Mouse (Mus musculus) spleen, postnatal 36 days (tissue): Measurements from ENCODE around the gene Unc93a.
"Not testable (repeated sequence)": the region's sequence is repeated elsewhere in the genome, so short reads cannot be mapped to it uniquely, and the experiment has no call there.

ENCODE experiments used
- DNase-seq, 2 experiments: peaks; one replicate each; pipeline ENCODE4 v3.0.0; 2022; ENCODE audit warnings: low spot score in 2 of 2, mixed read lengths in 1 of 2

The Unc93a gene

DNA sequence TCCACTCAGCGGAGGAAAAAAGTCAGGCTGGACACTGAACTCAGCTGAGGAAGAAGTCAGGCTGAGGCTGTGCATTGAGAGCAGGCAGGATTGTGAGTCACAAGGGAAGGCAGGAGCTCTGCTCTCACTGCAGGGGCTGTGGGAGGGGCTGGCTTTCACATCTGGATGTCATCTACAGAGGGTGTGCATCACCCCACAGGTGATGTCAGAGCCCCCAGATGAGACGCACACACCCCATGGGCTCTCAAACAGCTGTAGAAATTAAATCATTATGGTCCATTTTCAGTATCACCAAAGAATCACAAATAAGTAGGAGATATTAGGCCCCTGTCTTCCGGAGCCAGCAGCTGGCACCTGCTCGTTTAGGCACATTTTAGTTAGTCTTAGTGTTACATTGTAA, at the start of gene Unc93a:
Gene Unc93a (minus strand): TSS at position 101 of the 400 bp plus-strand sequence.
- DNase-seq = not testable (repeated sequence)

DNA sequence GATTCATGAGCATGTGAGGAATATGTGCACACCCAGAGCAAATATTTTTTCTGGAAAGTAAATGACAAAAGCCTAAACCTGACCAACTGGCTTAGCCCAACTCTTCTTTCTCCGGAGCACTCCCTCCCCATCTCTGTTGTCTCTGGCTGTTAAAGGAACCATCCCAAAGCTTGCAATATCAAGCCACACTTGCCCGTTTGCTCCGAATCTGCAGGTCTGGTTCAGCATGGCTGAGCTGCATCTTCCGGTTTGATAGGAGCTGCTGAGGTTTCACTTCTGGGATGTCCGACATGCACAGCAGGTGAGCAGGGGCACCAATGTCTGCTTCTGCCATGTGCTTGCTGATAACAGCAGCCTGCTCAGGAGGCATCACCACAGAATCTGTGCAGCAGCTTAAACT, 48.9 kb upstream of the Unc93a start:
- not testable (repeated sequence) for DNase-seq

DNA sequence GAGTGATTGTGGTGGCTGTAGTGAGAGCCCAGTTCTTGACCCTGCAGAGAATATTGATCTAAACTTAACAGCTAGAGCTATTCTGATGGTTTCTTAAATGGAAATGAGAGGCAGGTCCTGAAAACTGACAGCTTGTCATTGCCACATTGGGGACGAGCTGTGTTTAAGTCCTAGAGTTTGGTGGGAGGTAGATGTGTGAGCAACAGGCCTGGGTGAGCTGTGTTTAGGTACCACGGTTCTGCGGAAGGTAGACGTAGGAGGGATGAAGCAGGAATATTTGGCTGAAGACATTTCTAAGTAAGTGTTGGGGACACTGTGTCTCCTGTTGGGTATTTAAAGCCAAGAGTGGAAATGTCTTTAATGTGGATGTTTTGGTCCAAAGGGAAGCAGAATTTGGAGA, 47.4 kb upstream of the Unc93a start:
- not testable (repeated sequence) for DNase-seq

DNA sequence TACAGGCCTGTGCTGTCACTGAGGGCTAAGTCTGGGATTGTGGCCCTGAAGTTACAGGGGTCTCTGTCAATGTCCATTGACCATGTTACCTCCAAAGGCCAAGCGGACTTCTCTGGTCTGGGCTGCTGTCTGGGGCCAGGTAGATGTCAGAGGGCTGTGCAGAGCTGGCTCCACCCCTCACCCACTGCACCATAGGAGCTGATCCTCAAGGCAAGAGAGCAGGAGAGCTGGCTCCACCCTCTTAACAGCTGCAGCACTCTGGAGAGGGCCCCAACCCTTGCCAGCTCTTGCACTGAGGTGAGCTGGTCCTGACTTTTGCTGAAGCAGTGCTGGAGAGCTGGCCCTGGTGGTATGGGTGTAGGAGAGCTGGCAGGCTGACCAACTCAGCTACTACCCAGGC, 46.2 kb upstream of the Unc93a start:
- DNase-seq = not testable (repeated sequence)

DNA sequence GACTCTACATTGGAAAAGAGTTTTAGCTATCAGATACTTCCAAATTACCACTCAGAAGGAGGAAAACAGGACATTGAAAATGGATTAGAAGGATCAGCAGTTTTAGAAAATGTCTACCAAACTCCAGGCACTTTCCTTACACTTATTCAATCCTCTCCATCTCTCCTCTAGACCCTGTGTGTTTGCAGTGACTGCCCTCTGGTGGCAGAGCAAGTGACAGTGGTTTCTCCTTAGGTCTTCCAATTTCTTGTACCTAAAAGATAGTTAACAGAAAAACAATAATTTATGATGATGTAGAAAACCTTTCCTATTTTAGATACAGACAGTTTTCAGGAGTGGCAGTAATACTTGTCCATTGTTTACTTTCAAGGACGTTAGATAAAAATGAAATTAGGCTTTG, 44.0 kb upstream of the Unc93a start:
- not testable (repeated sequence) for DNase-seq

DNA sequence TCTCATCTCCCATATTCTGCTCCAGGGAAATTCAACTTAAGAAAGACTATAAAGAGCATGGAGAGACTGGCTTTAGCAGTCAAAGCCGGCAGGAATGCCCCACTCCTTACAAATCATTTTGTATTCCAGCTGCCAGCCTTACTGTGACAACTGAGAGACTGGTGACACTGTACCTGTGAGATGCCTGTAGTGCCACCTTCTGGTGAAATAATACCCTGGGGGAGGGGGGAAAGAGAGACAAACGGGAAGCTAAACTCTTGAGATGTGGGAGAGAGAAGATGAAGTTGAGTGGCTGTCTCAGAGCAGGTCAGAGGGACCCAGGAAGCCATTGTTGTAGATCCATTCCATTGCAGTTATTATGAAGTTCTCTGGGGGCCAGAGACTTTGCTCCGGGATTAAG, 42.4 kb upstream of the Unc93a start:
- not testable (repeated sequence) for DNase-seq

DNA sequence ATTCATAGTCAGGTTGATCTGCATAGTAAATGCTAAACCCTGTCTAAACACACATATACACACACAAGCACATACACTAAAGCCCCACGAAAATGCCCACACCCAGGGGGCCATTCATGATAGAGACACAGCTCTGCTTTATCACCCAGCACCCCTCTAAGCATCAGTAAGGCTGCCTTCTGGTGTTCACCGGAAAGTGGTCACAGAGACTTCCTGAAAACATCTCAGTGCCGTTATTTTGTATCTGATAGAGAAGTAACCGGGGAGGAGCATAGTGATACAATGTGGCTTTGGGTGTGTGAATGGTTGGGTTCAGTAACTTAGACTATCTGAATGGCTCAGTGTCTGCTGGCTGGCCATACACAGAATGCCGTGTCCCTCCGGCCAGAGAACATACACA, 42.0 kb upstream of the Unc93a start:
- not testable (repeated sequence) for DNase-seq

DNA sequence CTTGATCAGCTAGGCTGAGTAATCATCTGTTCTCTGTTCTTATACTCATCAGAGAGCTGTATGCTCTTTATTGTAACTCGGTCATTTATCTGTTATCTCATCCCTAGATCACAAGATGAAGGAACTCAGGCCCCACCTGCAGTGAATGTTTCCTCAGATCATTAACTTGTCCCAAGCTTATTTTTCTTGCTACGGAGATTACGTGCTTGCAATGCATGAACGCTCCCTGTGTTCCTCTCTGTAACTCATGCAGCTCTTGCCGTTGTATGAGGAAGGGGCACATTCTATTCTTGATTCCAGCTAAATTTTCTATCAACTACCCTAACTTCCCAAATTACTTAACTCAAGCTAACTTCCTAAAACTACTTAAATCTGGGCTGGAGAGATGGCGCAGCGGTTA, 14.5 kb upstream of the Unc93a start:
- DNase-seq = not testable (repeated sequence)

DNA sequence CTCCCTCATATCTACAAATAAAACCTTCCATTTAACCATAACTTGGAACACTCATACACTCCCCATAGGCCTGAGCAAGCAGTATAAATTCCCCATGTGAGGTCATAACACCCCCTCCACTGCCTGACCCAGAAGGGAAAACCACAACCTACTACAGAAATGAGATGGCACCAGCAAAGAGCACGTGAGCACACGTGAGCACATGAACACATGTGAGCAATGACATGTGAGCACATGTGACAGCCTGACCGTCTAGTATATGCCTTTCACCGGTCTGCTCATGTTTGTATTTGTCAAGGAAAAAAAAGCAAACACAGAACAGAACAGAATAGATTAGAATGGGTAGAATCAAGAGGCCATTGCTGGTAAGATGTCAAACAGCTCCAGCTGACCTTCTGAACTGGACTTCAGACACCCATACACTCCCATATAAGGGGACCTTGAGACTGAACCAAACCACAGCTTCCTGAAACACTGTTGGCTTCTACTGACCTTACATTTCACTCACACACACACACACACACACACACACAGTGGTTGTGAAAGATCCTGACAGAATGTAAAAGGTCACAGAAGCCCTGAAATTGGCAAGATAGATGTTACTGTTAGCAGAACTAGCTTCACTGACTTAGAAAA, 13.1 kb upstream of the Unc93a start:
- DNase-seq = not testable (repeated sequence)

DNA sequence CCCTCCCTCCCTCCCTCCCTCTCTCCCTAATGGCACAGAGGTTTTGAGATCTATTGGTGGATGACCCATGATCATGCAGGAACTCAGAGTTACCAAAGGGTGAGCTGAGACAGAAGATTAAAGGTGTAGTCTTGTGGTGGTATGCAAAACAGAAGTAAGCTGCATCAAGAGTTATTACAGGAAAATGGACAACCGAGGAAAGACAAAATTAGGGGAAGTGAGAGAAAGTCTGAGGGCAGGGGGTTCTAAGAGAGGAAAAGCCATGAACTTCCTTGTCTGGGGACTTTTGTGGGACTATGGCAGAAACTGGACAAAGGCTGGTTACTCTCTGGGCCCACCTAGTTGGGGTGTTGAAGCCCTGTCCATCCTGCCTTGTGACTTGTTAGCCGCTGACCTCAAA, 11.1 kb upstream of the Unc93a start:
- not testable (repeated sequence) for DNase-seq

DNA sequence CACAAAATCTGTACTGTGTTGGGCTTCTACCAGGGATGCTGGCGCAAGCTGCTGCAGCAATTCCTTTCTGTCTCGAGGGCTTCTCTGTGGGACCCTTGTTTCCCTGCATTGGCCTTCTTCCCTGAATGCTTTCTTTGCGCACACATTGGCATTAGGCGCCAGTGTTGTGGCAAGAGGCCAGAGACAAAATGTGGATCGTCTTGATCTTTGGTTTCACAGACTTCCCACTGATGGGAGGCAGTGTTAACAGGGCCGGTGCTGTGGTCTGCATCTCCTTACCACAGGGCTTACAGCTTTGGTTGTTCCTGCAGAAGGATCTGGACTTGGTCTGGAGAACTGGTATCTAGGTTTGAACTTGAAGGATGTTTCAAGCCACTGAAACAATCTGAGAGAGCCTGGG, 3.7 kb upstream of the Unc93a start:
- DNase-seq = not testable (repeated sequence)

DNA sequence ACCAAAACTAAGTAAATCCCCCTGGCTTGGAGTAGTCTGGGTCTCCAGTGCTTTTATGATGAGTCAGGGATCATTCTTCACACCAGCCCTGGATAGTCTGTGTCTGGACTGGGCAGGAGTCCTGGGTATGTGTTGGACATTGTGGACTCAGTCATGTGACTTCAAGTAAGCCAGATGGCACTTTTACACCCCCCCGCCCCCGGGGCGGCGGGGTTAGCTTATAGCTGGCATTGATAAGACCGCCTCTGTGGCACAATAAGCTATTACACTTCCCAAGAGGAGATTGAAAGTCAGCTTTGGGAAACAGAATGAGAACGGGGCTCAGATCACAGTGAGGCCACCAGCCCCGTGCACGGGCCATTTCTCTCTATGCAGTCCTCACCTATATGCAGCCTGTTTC, 742 bp upstream of the Unc93a start:
- DNase-seq = not testable (repeated sequence)

DNA sequence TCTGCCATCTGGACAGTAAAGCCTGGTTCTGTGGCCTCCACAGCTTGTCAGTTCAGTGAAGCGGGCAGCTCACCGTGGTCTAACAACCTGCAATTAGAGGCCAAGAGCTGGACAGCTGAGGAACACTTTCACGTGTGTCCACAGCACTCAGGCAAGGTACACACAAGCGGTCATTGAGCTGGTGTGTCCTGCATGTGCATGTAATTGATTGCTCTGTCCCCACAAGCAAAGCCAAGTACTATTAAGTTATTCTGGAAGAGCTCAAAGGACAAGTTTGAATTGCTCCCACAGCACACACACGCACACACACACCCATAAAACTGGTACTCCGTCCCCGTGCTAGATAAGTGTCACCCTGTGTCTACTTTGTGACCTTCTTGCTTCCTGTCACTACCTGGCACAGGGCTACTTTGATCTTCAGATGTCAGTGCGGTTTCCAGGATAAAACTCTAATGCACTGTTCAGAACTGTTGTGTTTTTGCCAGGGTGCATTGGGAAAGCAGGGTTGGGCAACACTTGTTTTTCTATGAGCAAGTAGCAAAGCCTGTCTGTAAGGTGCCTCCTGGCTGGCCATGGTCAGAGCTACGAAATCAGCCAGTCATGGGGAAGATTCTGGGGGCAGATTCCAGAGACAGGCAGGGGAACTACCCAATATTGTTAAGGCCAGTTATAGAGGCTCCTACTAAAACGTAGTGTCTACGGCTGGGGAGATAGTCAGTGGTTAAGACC, 1.7 kb downstream of the Unc93a start:
- not testable (repeated sequence) for DNase-seq

DNA sequence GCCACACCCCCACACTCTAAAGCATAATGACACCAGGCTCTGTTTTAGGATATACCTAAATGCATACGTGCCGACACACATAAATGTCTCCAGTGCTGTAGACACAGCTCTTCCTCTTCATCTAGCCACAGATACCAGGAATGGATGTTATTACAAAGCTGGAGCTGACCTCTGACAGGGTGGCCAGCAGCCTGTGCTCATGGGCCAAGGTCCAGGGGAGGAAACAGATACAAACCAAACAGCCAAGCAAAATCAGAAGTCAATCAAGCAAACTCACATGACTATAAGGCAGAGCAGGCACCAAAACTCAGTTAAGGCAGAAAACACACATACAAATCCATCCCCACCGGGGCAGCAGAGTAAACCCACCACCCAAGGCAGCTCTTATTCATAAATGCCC, 2.3 kb downstream of the Unc93a start:
- DNase-seq = not testable (repeated sequence)

DNA sequence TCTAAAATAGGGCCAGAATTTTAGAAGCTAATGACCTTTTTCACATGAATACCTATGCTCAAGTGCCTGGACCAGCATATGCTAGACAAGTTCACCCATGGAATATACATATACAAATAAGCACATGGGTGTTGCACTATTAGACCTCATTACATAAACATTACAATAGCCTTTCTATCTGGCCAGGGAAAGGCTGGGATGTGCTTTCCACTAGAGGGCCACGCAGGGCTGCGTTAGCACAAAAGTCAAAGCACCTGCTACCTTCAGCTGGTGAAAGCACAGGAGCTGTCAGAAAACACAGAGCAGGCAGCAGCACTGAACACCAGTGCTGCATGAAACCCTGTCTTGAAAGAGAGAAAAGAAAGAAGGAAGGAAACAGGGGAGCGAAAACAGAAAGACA, 7.4 kb downstream of the Unc93a start:
- not testable (repeated sequence) for DNase-seq

DNA sequence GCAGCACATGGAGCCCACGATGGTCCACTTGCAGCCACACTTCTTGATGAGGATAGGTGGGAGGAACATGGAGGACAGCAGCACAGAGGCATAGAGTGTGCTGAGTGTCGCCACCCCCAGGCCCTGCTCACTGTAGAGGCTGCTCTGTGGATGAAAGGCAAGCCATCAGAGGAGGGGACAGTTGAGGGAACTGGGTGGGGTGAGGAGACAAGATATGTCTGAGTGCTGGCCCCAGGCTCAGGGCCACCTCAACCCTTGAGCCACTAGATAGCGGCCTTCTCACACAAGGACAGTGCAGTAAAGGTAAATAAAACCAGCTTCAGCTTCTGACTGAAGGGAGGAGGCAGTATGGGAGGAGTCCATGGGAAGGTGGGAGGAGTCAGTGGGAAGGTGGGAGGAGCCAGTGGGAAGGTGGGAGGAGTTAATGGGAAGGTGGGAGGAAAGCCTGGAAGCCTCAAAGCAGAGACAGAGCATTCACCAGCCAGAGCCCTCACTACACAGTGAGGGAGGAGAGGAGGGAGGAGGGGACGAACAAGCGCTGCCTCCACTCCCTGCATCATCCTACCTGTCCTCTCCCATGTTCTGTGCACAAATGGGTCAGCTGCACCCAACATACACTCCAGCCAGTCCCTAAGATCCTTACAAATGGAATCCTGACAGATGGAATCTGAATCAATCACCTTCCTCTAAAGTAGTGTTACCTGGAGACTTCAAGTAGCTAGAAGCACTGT, 8.1 kb downstream of the Unc93a start:
- not testable (repeated sequence) for DNase-seq

DNA sequence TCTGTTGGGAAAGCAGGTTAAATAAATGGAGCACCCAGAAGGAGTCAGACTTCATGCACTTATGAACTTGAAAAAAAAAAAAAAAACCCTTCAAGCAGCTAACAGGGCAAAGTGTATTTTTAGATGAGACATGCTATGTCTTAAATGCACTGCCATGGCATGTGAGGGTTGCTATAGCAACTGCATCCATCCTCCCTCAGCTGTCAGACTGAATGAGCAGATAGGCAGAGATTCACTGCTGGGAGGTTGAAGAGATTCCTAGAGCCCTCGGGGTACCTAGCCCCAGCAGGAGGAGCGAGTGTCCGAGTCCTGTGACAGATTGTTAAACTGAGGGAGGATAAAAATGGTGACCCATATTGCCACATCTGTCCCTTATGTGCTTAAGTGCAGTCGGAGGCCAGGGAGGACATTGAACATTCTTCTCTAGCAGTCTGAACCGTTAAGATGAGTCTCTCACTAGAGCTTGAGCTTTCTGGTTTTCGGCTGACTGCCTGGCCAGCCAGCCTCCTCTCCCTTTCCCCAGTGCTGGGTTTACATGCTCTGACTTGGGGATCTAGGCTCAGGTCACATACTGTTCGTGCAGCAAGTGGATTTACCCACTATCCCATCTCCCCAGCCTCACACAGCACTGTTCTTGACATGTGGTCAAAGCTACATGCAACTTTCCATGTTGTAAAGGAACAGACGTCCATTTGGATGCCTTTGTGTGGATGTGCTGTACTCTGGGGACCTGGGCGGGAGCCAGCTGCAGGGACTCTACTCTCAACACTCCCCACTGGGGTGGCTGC, 18.9 kb downstream of the Unc93a start:
- not testable (repeated sequence) for DNase-seq

DNA sequence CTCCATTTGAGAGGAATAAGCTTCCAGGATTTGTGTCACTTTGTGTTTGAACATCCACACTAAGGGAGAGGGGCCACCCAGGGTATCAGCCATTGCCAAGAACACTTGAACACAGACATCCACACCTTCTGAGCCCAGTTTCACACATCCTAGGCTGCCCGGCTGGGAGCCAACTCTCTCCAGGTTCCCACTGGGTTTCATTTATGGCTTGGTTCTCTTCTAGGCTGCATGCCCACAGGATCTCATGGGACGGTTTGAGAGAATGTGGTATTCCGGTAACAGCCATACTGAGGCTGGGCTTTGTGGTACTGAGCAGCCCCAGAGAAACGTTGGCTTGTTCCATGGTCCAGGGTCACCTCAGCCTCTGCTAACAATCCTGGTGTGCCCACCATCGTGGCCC, 25.0 kb downstream of the Unc93a start:
- not testable (repeated sequence) for DNase-seq

DNA sequence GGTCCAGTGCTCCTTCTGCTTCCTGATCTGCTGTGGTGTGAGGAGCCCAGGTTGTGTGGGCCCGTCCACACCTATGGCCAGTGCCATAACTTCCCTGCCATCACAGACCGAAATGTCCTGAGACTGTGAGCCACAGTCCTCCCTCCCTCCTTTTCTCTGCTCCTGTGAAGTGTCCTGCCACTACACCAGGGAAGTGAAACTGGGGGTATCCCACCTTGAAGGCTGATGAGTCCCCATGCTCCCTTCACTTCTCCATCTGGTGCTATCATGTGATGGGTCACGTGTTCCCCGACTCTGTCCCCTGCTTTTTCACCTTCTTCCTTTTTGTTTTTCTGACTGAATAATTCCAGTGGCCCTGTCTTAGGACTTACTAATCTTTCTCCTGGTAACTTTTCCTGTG, 38.6 kb downstream of the Unc93a start:
- DNase-seq = not testable (repeated sequence)

DNA sequence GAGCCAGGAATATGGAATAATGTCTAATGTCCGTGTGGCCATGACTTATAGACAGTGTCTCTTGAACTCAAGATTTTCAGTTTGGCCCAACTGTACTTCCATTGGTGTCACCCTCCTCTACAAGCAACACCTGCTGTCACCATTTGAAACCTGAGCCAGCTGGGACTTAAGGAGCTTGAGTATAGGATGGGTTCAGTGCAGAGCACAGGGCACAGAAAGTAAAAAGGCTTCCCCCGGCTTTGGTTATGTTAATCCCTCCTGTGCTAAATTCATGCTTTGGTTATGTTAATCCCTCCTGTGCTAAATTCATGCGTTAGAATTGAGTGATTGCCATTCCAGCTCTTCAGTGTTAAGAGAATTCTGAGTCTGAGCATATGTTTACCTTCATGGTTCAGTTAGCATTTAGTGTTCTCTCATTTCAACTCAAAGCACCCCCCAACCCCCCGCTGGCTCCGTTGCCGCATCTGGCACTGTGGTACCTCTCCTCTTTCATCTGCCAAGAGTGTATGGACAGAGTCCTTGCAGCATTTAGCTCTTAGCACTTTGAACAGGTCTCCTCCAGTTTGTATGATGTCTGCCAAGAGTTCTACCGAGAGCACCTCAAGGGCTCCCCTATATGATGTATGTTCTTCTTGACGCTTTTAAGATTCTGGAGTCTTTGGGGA, 39.4 kb downstream of the Unc93a start:
- DNase-seq = not testable (repeated sequence)

DNA sequence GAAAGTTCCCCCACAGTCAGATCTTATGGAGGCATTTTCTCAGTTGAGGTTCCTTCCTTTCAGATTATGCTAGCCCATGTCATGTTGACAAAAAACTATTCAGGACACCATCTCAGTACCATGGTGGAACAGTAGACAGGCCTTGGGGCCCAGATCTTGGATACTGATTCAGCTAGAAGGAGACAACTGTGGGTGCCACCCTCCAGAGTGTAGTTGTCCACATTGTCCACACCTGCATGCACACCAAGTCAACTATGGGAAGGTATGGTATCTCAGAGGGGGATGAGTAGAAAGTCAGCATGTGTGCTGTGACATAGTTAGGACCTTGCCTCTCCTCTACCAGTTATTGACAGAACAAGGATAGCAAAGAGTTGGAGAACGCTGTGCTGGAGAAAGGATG, 40.1 kb downstream of the Unc93a start:
- not testable (repeated sequence) for DNase-seq
